Mouse (Mus musculus): ENCODE measurements around the gene Abca5. TPM values are rescaled to one million over a fixed set of nuclear protein-coding genes. Genes with fewer than 3 reads are reported as not detected.

Abca5 gene
- polyA plus RNA-seq, 1 experiment from 2014 or later, result 5.8 TPM

GRCm38 (mm10) chr11:110288423-110288822, 49.1 kb downstream of the Abca5 start:
- H3K36me3 ChIP-seq, result peaks cover 4% of the 10 kb centered on the region; the same call in 1 of the 2 replicates
- 83% methylated on average over 3 of the region's 3 CpGs for WGBS
- no peak overlapping the region for H3K27ac ChIP-seq
- no peaks in the 10 kb centered on the region for H3K4me1 ChIP-seq
- H3K4me3 ChIP-seq, result no peak overlapping the region
- no peaks in the 10 kb centered on the region for H3K9me3 ChIP-seq
- H3K9ac ChIP-seq, result no peak overlapping the region
- no peaks in the 10 kb centered on the region for H3K27me3 ChIP-seq (replicated peaks)
- no peak overlapping the region for H3K4me2 ChIP-seq (replicated peaks)
- ATAC-seq (ENCODE audit: low FRiP score, low read depth), result no peak

GRCm38 (mm10) chr11:110287694-110288093, 49.8 kb downstream of the Abca5 start:
- 86% methylated on average over 9 of the region's 9 CpGs for WGBS
- ATAC-seq (ENCODE audit: low FRiP score, low read depth), result no peak
- Histone ChIP-seq H3K4me3 (no peak overlapping the region), H3K4me2 (replicated peaks) (no peak overlapping the region), H3K36me3 (peaks cover 4% of the 10 kb centered on the region; the same call in 1 of the 2 replicates), H3K27ac (no peak overlapping the region), H3K9me3 (no peaks in the 10 kb centered on the region), H3K4me1 (no peaks in the 10 kb centered on the region), H3K9ac (no peak overlapping the region), H3K27me3 (replicated peaks) (no peaks in the 10 kb centered on the region)

GRCm38 (mm10) chr11:110286331-110286730, 51.2 kb downstream of the Abca5 start:
- 90% methylated on average over 3 of the region's 3 CpGs for WGBS

GRCm38 (mm10) chr11:110284849-110285248, 52.7 kb downstream of the Abca5 start:
- Histone ChIP-seq H3K4me3 (no peak overlapping the region), H3K4me1 (no peaks in the 10 kb centered on the region), H3K9me3 (no peaks in the 10 kb centered on the region), H3K9ac (no peak overlapping the region), H3K27me3 (replicated peaks) (no peaks in the 10 kb centered on the region), H3K27ac (no peak overlapping the region), H3K4me2 (replicated peaks) (no peak overlapping the region), H3K36me3 (no peaks in the 10 kb centered on the region)
- ATAC-seq (ENCODE audit: low FRiP score, low read depth), result no peak
- 79% methylated on average over 10 of the region's 10 CpGs for WGBS

More at GRCm38 (mm10) chr11:110286331-110286730, 51.2 kb downstream of the Abca5 start:
- Histone ChIP-seq H3K4me1 (no peaks in the 10 kb centered on the region), H3K4me2 (replicated peaks) (no peak overlapping the region), H3K27ac (no peak overlapping the region), H3K4me3 (no peak overlapping the region), H3K9ac (no peak overlapping the region), H3K36me3 (0 out of 2 replicates have a peak, but pooled peaks cover under 1% of the 10 kb centered on the region), H3K27me3 (replicated peaks) (no peaks in the 10 kb centered on the region), H3K9me3 (no peaks in the 10 kb centered on the region)
- ATAC-seq (ENCODE audit: low FRiP score, low read depth), result no peak

GRCm38 (mm10) chr11:110284185-110284787, 53.2 kb downstream of the Abca5 start:
- H3K36me3 ChIP-seq, result no peaks in the 10 kb centered on the region
- WGBS, result 93% methylated on average over 9 of the region's 9 CpGs

DNA sequence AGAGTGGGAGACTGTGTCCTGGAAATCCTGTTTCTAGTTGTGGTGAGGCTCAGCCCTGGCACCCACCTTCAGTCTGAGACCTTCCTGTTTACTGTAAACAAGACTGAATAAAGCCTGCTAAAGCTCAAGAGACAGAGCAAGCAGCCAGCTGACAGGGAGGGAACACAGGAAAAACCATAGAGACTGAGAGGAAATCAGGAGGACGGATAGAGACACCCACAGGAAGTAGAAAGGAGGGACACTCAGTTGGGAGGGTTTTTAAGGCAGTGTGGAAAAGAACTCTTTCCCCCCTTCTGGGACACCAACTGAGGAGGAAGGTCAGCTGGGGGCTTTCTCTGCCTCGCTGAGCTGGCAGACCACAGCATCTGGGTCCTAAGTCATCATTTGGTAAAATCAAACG, 62.7 kb downstream of the Abca5 start:
- Histone ChIP-seq H3K4me1 (no peaks in the 10 kb centered on the region), H3K27me3 (replicated peaks) (no peaks in the 10 kb centered on the region), H3K36me3 (no peaks in the 10 kb centered on the region), H3K9ac (no peak overlapping the region), H3K4me2 (replicated peaks) (no peak overlapping the region), H3K9me3 (no peaks in the 10 kb centered on the region), H3K4me3 (no peak overlapping the region), H3K27ac (no peak overlapping the region)
- no peak for ATAC-seq (ENCODE audit: low FRiP score, low read depth)
- WGBS, result 67% methylated on average over 3 of the region's 3 CpGs

More at GRCm38 (mm10) chr11:110284185-110284787, 53.2 kb downstream of the Abca5 start:
- H3K27ac ChIP-seq, result no peak overlapping the region
- no peaks in the 10 kb centered on the region for H3K27me3 ChIP-seq (replicated peaks)
- H3K9ac ChIP-seq, result no peak overlapping the region
- no peak overlapping the region for H3K4me3 ChIP-seq
- H3K4me2 ChIP-seq (replicated peaks), result no peak overlapping the region
- ATAC-seq (ENCODE audit: low FRiP score, low read depth), result no peak
- H3K4me1 ChIP-seq, result no peaks in the 10 kb centered on the region
- no peaks in the 10 kb centered on the region for H3K9me3 ChIP-seq

DNA sequence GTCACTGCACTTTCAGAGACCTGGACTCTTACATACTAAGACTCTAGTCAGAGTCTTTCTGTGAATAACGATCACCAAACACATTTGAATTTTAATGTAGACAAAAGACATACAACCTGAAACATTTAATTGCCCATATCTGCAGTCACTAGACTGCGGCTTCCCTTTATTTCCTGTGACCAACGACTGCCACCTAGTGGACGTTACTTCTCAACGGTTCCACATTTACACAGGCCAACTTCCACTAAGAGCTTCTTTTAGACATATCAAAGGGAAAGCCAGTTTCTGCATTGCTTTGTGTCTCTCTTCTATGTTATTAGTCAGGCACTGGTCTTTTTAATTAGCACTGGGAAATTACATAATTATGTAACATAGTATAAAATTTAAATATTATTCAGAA, 65.8 kb downstream of the Abca5 start:
- H3K4me3 ChIP-seq, result no peak overlapping the region
- H3K4me1 ChIP-seq, result no peaks in the 10 kb centered on the region
- H3K4me2 ChIP-seq (replicated peaks), result no peak overlapping the region
- H3K9ac ChIP-seq, result no peak overlapping the region
- no peak overlapping the region for H3K27ac ChIP-seq
- H3K27me3 ChIP-seq (replicated peaks), result no peaks in the 10 kb centered on the region
- WGBS, result 4% methylated on average over 5 of the region's 5 CpGs
- no peaks in the 10 kb centered on the region for H3K36me3 ChIP-seq
- no peaks in the 10 kb centered on the region for H3K9me3 ChIP-seq
- ATAC-seq (ENCODE audit: low FRiP score, low read depth), result peak; percentile 53

DNA sequence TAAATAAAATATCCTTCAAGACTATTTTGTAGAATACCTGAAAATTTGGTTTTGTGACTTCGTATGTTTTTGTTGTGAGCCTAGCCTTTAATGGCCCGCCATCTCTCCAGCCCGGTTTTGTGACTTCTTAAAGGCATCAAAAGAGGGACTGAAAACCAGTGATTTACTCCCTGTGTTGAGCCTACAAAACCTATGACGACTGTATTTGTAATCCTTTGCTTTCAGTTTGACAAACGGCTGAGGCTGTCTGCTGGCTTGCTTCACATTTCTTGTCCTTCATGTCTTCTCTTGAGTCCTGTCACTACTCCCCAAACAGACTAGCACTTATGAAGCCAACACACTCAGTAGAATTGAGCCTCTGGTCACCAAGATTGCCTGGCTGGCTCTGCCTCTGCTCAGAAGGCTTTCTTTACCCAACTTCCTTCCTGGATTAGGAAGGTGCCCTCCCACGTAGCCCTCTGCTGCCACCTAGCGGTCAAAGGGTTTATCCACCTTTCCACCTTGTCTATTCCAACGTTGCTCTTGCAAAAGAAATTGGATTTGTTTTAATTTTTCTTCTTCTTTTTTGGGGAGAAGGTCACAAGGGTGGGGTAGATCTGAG, 69.2 kb downstream of the Abca5 start:
- no peak overlapping the region for H3K9ac ChIP-seq
- H3K9me3 ChIP-seq, result no peaks in the 10 kb centered on the region
- no peak overlapping the region for H3K4me3 ChIP-seq
- ATAC-seq (ENCODE audit: low FRiP score, low read depth), result 0 out of 2 replicates have a peak, but pooled peaks have one; percentile 70
- no peak overlapping the region for H3K27ac ChIP-seq
- H3K4me2 ChIP-seq (replicated peaks), result no peak overlapping the region
- no peaks in the 10 kb centered on the region for H3K36me3 ChIP-seq
- WGBS, result 44% methylated on average over 8 of the region's 8 CpGs
- H3K4me1 ChIP-seq, result no peaks in the 10 kb centered on the region
- H3K27me3 ChIP-seq (replicated peaks), result no peaks in the 10 kb centered on the region

DNA sequence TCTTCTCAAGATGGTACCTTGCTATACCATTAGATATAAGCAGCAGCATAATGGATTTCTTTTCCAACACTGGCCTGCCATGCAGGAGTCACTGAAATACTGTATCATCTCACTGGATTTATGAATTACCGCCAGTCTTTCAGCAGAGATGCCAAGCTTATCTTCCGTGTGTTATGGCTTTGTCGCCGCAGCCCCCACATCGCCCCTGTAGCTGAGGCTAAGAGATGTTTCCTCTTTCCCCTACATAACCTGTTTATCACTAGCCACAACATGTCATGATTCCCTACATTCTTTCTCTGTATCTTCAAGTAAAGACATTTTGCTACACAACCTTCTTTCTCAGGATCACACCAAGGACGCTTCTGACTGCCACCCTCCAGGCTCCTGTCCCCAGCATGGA, 70.3 kb downstream of the Abca5 start:
- Histone ChIP-seq H3K4me3 (no peak overlapping the region), H3K27me3 (replicated peaks) (no peaks in the 10 kb centered on the region), H3K36me3 (no peaks in the 10 kb centered on the region), H3K4me2 (replicated peaks) (no peak overlapping the region), H3K27ac (no peak overlapping the region), H3K9me3 (no peaks in the 10 kb centered on the region), H3K4me1 (no peaks in the 10 kb centered on the region), H3K9ac (no peak overlapping the region)
- 98% methylated on average over 6 of the region's 6 CpGs for WGBS
- no peak for ATAC-seq (ENCODE audit: low FRiP score, low read depth)

- no peak overlapping the region for H3K4me3 ChIP-seq
- H3K9me3 ChIP-seq, result no peaks in the 10 kb centered on the region
- no peaks in the 10 kb centered on the region for H3K4me1 ChIP-seq
- WGBS, result 91% methylated on average over 11 of the region's 11 CpGs
- no peak overlapping the region for H3K27ac ChIP-seq
- H3K36me3 ChIP-seq, result no peaks in the 10 kb centered on the region
- no peak overlapping the region for H3K9ac ChIP-seq
- no peak for ATAC-seq (ENCODE audit: low FRiP score, low read depth)
- no peak overlapping the region for H3K4me2 ChIP-seq (replicated peaks)
- H3K27me3 ChIP-seq (replicated peaks), result no peaks in the 10 kb centered on the region
Measured at GRCm38 (mm10) chr11:110266757-110267156, 70.8 kb downstream of the Abca5 start.

DNA sequence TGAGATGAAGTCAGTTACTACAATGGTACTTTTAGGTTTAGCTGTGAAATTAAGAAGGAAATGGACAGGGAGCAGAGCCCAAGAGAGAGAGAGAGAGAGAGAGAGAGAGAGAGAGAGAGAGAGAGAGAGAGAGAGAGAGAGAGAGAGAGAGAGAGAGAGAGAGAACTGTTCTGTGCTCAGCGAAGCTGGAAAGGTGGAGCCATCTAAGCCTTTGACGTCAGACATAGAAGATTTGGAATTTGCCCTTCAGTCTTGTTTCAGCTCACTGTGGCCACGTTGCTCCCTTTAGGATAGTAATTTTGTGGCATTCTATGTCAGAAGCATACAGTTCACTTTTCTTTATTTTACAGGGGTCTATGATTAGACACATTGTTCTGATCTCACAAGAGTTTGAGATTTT, 75.6 kb downstream of the Abca5 start:
- no peak overlapping the region for H3K4me2 ChIP-seq (replicated peaks)
- 87% methylated on average over 3 of the region's 3 CpGs for WGBS

GRCm38 (mm10) chr11:110257911-110258310, 79.6 kb downstream of the Abca5 start:
- H3K36me3 ChIP-seq, result no peaks in the 10 kb centered on the region
- WGBS, result 76% methylated on average over 4 of the region's 4 CpGs
- no peak overlapping the region for H3K4me2 ChIP-seq (replicated peaks)
- H3K4me3 ChIP-seq, result no peak overlapping the region
- H3K9me3 ChIP-seq, result no peaks in the 10 kb centered on the region
- H3K4me1 ChIP-seq, result no peaks in the 10 kb centered on the region
- H3K27me3 ChIP-seq (replicated peaks), result no peaks in the 10 kb centered on the region
- no peak overlapping the region for H3K9ac ChIP-seq
- no peak overlapping the region for H3K27ac ChIP-seq
- no peak for ATAC-seq (ENCODE audit: low FRiP score, low read depth)

More for the DNA sequence above, 75.6 kb downstream of the Abca5 start:
- no peaks in the 10 kb centered on the region for H3K36me3 ChIP-seq
- ATAC-seq (ENCODE audit: low FRiP score, low read depth), result no peak
- no peak overlapping the region for H3K4me3 ChIP-seq
- H3K9me3 ChIP-seq, result no peaks in the 10 kb centered on the region
- H3K27me3 ChIP-seq (replicated peaks), result no peaks in the 10 kb centered on the region
- no peak overlapping the region for H3K27ac ChIP-seq
- no peak overlapping the region for H3K9ac ChIP-seq
- H3K4me1 ChIP-seq, result no peaks in the 10 kb centered on the region

- Histone ChIP-seq H3K9me3 (no peaks in the 10 kb centered on the region), H3K27me3 (replicated peaks) (no peaks in the 10 kb centered on the region), H3K4me2 (replicated peaks) (no peak overlapping the region), H3K27ac (no peak overlapping the region), H3K9ac (no peak overlapping the region), H3K4me3 (no peak overlapping the region), H3K4me1 (no peaks in the 10 kb centered on the region), H3K36me3 (no peaks in the 10 kb centered on the region)
- no peak for ATAC-seq (ENCODE audit: low FRiP score, low read depth)
- 91% methylated on average over 4 of the region's 4 CpGs for WGBS
Measured at GRCm38 (mm10) chr11:110257061-110257460, 80.5 kb downstream of the Abca5 start.
